Mouse (Mus musculus) left cerebral cortex, adult 18-20 months (tissue): ENCODE results near the gene Rab21. TPM values are rescaled to one million over a fixed set of nuclear protein-coding genes. Genes with fewer than 3 reads are reported as not detected.

ENCODE experiments used
- total RNA-seq, 2 experiments: library from RNA; stranded (reverse); gene quantifications; 2 replicates each; pipeline ENCODE4 v1.2.3; 2021

Gene Rab21
- total RNA-seq, 2 experiments from 2014 or later, result 54.4 to 54.8 TPM

Other genes starting within 250 kb of the Rab21 start
- under 1 TPM; 0.40 to 0.77 TPM for gene Tph2, start 130.6 kb downstream of the Rab21 start, total RNA-seq
- gene Tbc1d15, start 64.1 kb downstream of the Rab21 start, total RNA-seq, result 10 to 100 TPM; 49.8 to 59.9 TPM
- 10 to 100 TPM; 34.4 to 38.2 TPM for gene Tmem19, start 46.9 kb upstream of the Rab21 start, total RNA-seq
- gene Thap2, start 68.8 kb upstream of the Rab21 start, total RNA-seq, result 10 to 100 TPM; 16.4 TPM
- 10 to 100 TPM; 46.6 to 46.9 TPM for gene Zfc3h1, start 69.4 kb upstream of the Rab21 start, total RNA-seq